Mouse (Mus musculus): ENCODE measurements at regions not wholly inside any gene's neighbourhood (a gene's known extent, or its start where the extent isn't known, plus 50 kb on each side); places are given as distances from the start of the nearest gene placed in this dataset.

DNA sequence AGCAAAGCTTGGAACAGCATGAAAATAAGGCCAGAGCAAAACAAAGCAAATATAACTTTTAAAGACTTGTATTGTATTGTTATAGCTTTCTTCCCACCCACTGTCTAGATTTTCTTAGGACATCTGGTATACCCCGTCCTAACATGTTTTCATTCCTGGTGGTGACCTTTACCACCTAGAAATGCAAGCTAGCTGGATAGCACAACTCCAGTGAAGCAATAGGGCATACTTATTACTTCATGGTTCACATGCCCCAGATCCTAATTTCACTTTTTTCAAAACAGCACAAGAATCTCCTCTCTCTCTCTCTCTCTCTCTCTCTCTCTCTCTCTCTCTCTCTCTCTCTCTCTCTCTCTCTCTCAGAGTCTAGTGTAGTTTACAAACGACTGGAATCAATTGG, 672.5 kb downstream of the Zfp706 start:
- TF ChIP-seq POLR2A (IDR thresholded peaks at IDR 0.05; ENCODE audit: insufficient read length, low read depth) (no peak), TCF12 (IDR thresholded peaks at IDR 0.05; ENCODE audit: insufficient read depth, poor library complexity, severe bottlenecking) (no peak), POLR2AphosphoS2 (IDR thresholded peaks at IDR 0.05; ENCODE audit: insufficient read length, low read depth) (no peak), USF1 (IDR thresholded peaks at IDR 0.05; ENCODE audit: low read depth) (no peak), MYOG (IDR thresholded peaks at IDR 0.05; ENCODE audit: control insufficient read depth in 1 of 3, insufficient read depth in 1 of 3, insufficient read length in 2 of 3, low read depth in 2 of 3) (no peak), MAX (IDR thresholded peaks at IDR 0.05; ENCODE audit: low read depth) (no peak), REST (IDR thresholded peaks at IDR 0.05; ENCODE audit: insufficient read depth, insufficient read length) (no peak), CEBPB (IDR thresholded peaks at IDR 0.05; ENCODE audit: insufficient read depth, poor library complexity, severe bottlenecking) (no peak), E2F4 (IDR thresholded peaks at IDR 0.05; ENCODE audit: insufficient read depth) (no peak), MYOD1 (IDR thresholded peaks at IDR 0.05; ENCODE audit: control insufficient read depth in 1 of 3, insufficient read length in 2 of 3, low read depth in 2 of 3) (no peak), SRF (IDR thresholded peaks at IDR 0.05; ENCODE audit: control insufficient read depth, insufficient read length, low read depth) (no peak)

Data from myocyte (in vitro differentiated cells).